Mouse (Mus musculus) right cerebral cortex, postnatal 14 days (tissue): Measurements from ENCODE around the gene Zc3h6.
"Not testable (repeated sequence)": the region's sequence is repeated elsewhere in the genome, so short reads cannot be mapped to it uniquely, and the experiment has no call there.

Experiments used
- DNase-seq: peaks from one replicate; pipeline ENCODE4 v3.0.0; 2022

Gene Zc3h6

GRCm38 (mm10) chr2:128966641-128967580, at the start of gene Zc3h6:
Zc3h6 (plus strand) TSS chr2:128967402.
- DNase-seq = peak; percentile 98

- DNase-seq = no peak
These were observed 42.4 kb upstream of the Zc3h6 start for GRCm38 (mm10) chr2:128924799-128925198.

- DNase-seq = no peak
These were observed 38.8 kb upstream of the Zc3h6 start for GRCm38 (mm10) chr2:128928446-128928845.

GRCm38 (mm10) chr2:128930704-128931103, 36.5 kb upstream of the Zc3h6 start:
- no peak for DNase-seq

GRCm38 (mm10) chr2:128936256-128936655, 30.9 kb upstream of the Zc3h6 start:
- DNase-seq = no peak

- DNase-seq = peak; percentile 98
These were observed 23.4 kb upstream of the Zc3h6 start, which contains the start of gene Zc3h8 for GRCm38 (mm10) chr2:128943538-128944528. Zc3h8 (minus strand) TSS chr2:128944077.

GRCm38 (mm10) chr2:128947962-128948588, 19.1 kb upstream of the Zc3h6 start:
- DNase-seq = no peak

- DNase-seq = no peak
These were observed 13.0 kb upstream of the Zc3h6 start for GRCm38 (mm10) chr2:128954186-128954585.

GRCm38 (mm10) chr2:128965505-128966105, 1.6 kb upstream of the Zc3h6 start:
- DNase-seq = no peak

- no peak for DNase-seq
These were observed 966 bp upstream of the Zc3h6 start for GRCm38 (mm10) chr2:128966236-128966635.

- DNase-seq = peak; percentile 68
These were observed 649 bp downstream of the Zc3h6 start, which contains the start of gene Gm10762 for GRCm38 (mm10) chr2:128967661-128968441. Gm10762 (minus strand) TSS chr2:128967725.

- no peak for DNase-seq
These were observed 1.4 kb downstream of the Zc3h6 start for GRCm38 (mm10) chr2:128968475-128969083.

- DNase-seq = no peak
These were observed 5.1 kb downstream of the Zc3h6 start for GRCm38 (mm10) chr2:128972301-128972700.

- no peak for DNase-seq
These were observed 8.4 kb downstream of the Zc3h6 start for GRCm38 (mm10) chr2:128975572-128975971.

- no peak for DNase-seq
These were observed 17.5 kb downstream of the Zc3h6 start for GRCm38 (mm10) chr2:128984746-128985145.

GRCm38 (mm10) chr2:129004872-129005271, 37.7 kb downstream of the Zc3h6 start:
- no peak for DNase-seq

- DNase-seq = no peak
These were observed 39.1 kb downstream of the Zc3h6 start for GRCm38 (mm10) chr2:129006194-129006749.

GRCm38 (mm10) chr2:129008867-129009266, 41.7 kb downstream of the Zc3h6 start:
- not testable (repeated sequence) for DNase-seq

GRCm38 (mm10) chr2:129020106-129020505, 52.9 kb downstream of the Zc3h6 start:
- DNase-seq = no peak

GRCm38 (mm10) chr2:129024820-129025219, 57.6 kb downstream of the Zc3h6 start:
- no peak for DNase-seq

GRCm38 (mm10) chr2:129035381-129035780, 68.2 kb downstream of the Zc3h6 start:
- DNase-seq = no peak
